Mouse (Mus musculus) limb, embryonic 14.5 days (tissue): ENCODE measurements around the gene Fbf1. TPM values are rescaled to one million over a fixed set of nuclear protein-coding genes. Genes with fewer than 3 reads are reported as not detected.

Source experiments
- ATAC-seq: fragments of 200-750 bp; cut with Nextera tagmentation; 2 replicates; pipeline ENCODE4 v1.8.0; 2017; ENCODE audit warnings: low read depth, moderate number of reproducible peaks, moderate TSS enrichment; ENCODE audit not compliant: low FRiP score
- DNase-seq: peaks from one replicate; pipeline ENCODE4 v3.0.0-alpha.2; 2015; ENCODE audit warnings: low spot score
- H3K27ac ChIP-seq: fragments of 300-500 bp; sonication (generic); replicated peaks from 2 replicates; pipeline ENCODE4 v1.5.1; 2014; ENCODE audit warnings: low read depth, mild to moderate bottlenecking, low read length, moderate library complexity, mixed read lengths
- H3K27me3 ChIP-seq: fragments of 300-500 bp; sonication (generic); 2 replicates; pipeline ENCODE4 v1.6.1; 2014; ENCODE audit warnings: low read length, mixed read lengths; ENCODE audit not compliant: control insufficient read depth, insufficient read depth
- H3K36me3 ChIP-seq: fragments of 300-500 bp; sonication (generic); 2 replicates; pipeline ENCODE4 v1.6.1; 2014; ENCODE audit warnings: mild to moderate bottlenecking, low read length, moderate library complexity, mixed read lengths; ENCODE audit not compliant: control insufficient read depth, insufficient read depth
- H3K4me1 ChIP-seq: fragments of 300-500 bp; sonication (generic); 2 replicates; pipeline ENCODE4 v1.6.1; 2014; ENCODE audit warnings: antibody characterized with exemption, low read length, mixed read lengths; ENCODE audit not compliant: control insufficient read depth, insufficient read depth
- H3K4me2 ChIP-seq: fragments of 300-500 bp; sonication (generic); replicated peaks from 2 replicates; pipeline ENCODE4 v1.6.1; 2014; ENCODE audit warnings: low read depth, mild to moderate bottlenecking, low read length, moderate library complexity; ENCODE audit not compliant: severe bottlenecking
- H3K4me3 ChIP-seq: fragments of 300-500 bp; sonication (generic); replicated peaks from 2 replicates; pipeline ENCODE4 v1.5.1; 2014; ENCODE audit warnings: low read length
- H3K9ac ChIP-seq: fragments of 300-500 bp; sonication (generic); 2 replicates; pipeline ENCODE4 v1.6.1; 2014; ENCODE audit warnings: mild to moderate bottlenecking, low read depth, low read length, moderate library complexity; ENCODE audit not compliant: severe bottlenecking
- H3K9me3 ChIP-seq: fragments of 300-500 bp; sonication (generic); 2 replicates; pipeline ENCODE4 v1.6.1; 2016; ENCODE audit warnings: low read length; ENCODE audit not compliant: control insufficient read depth
- POLR2A ChIP-seq: fragments of 200-500 bp; IDR thresholded peaks from 2 replicates; pipeline ENCODE4 v1.8.0; 2012; ENCODE audit warnings: inconsistent platforms, mild to moderate bottlenecking, moderate library complexity, borderline replicate concordance; ENCODE audit not compliant: insufficient read depth, insufficient read length; ENCODE audit errors: extremely low read depth
- WGBS: fragments of 180-500 bp; shearing (Covaris S2); extraction: QIAGEN DNeasy Blood & Tissue Kit; methylation state at CpG from one replicate; pipeline ENCODE4 v1.1.7; 2014; 5-methylcytosine and 5-hydroxymethylcytosine counted together
- polyA plus RNA-seq, 2 experiments: library from polyadenylated mRNA; depleted of rRNA in 1 of 2; stranded (reverse) in 1 of 2; unstranded in 1 of 2; fragments of >200 nt; fragmentation: Nextera tagmentation in 1 of 2; extraction: Ambion mirVana in 1 of 2; gene quantifications; 2 replicates each; pipeline versions ENCODE4 v1.2.1 to v1.2.3; 2012 to 2014

Fbf1 gene
- polyA plus RNA-seq, 2 experiments, result 26.4 to 82.6 TPM

DNA sequence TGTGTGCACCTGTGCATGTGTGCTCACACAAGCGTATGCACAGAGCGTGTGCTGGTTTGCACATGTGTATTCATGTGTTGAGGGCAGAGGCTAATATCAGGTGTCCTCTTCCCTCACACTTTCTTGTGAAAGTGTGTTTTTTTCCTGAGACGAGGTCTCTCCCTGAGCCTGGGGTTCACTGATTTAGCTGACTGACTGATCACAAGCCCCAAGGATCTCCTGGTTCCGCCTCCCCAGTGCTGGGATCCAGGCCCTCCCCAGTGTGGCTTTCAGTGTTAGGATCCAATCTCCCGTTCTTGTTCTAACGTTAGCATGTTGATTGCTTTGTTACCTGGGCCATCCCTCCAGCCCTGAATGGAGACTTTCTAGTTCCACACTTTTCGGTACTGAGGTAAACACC is 67.1 kb downstream of the Fbf1 start:
- Histone ChIP-seq H3K36me3 (no peaks in the 10 kb centered on the region), H3K27ac (no peak overlapping the region), H3K4me2 (no peak overlapping the region), H3K9ac (no peak overlapping the region), H3K4me1 (peaks cover 36% of the 10 kb centered on the region), H3K9me3 (no peaks in the 10 kb centered on the region), H3K27me3 (no peaks in the 10 kb centered on the region), H3K4me3 (no peak overlapping the region)
- ATAC-seq (no peak), DNase-seq (no peak)
- TF ChIP-seq POLR2A, result no peak
- WGBS, result 86% methylated on average over 7 of the region's 7 CpGs

DNA sequence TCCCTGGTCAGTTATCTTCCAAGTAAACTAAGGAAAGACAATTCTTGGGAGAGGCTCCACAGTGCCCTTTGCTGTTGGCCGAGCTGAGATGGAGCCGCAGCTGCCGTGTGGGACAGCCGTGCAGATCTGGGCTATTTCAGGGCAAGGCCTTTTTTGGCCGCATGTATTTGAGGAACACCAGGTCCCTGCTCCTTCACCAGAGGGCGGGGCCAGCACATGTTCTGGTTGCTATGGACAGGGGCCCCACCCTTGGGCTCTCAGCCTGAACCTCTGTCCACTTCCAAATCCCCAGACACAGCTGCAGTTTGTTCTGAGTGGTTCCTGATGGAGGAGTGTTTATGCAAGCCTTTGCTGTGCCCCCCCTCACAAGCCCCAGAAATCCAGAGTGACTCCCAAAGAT is 67.6 kb downstream of the Fbf1 start:
- 71% methylated on average over 6 of the region's 6 CpGs for WGBS
- no peak overlapping the region for H3K9ac ChIP-seq
- no peak for TF ChIP-seq POLR2A
- no peak overlapping the region for H3K4me2 ChIP-seq
- H3K4me1 ChIP-seq, result peaks cover 36% of the 10 kb centered on the region
- ATAC-seq, result peak; percentile 35; the same call in 1 of the 2 replicates
- H3K4me3 ChIP-seq, result no peak overlapping the region
- no peaks in the 10 kb centered on the region for H3K27me3 ChIP-seq
- H3K27ac ChIP-seq, result no peak overlapping the region
- no peaks in the 10 kb centered on the region for H3K36me3 ChIP-seq
- H3K9me3 ChIP-seq, result no peaks in the 10 kb centered on the region
- peak; percentile 53 for DNase-seq

DNA sequence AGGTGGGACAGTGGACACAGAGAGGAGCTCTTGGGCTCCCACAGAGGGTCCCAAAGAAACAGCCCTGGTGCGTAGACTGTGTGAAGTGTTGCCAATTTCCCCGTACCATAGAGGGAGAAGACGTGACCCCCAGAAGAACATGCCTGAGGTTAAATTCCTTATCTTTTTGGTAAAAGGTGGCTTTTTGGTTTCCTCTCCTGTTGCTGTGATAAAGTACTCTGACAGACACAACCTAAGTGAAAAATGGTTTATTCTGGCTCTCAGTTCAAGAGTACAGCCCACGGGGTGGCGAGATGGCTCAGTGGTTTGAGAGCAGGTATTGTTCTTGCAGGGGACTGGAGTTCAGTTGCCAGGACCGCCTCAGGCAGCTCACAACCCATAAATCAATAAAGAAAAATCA is 68.5 kb downstream of the Fbf1 start:
- H3K27ac ChIP-seq, result no peak overlapping the region
- ATAC-seq, result no peak
- H3K4me1 ChIP-seq, result peaks cover 34% of the 10 kb centered on the region
- 91% methylated on average over 6 of the region's 6 CpGs for WGBS
- H3K9ac ChIP-seq, result no peak overlapping the region
- no peak for TF ChIP-seq POLR2A
- H3K36me3 ChIP-seq, result no peaks in the 10 kb centered on the region
- no peak overlapping the region for H3K4me3 ChIP-seq
- H3K27me3 ChIP-seq, result no peaks in the 10 kb centered on the region
- H3K4me2 ChIP-seq, result no peak overlapping the region
- H3K9me3 ChIP-seq, result no peaks in the 10 kb centered on the region
- DNase-seq, result no peak

DNA sequence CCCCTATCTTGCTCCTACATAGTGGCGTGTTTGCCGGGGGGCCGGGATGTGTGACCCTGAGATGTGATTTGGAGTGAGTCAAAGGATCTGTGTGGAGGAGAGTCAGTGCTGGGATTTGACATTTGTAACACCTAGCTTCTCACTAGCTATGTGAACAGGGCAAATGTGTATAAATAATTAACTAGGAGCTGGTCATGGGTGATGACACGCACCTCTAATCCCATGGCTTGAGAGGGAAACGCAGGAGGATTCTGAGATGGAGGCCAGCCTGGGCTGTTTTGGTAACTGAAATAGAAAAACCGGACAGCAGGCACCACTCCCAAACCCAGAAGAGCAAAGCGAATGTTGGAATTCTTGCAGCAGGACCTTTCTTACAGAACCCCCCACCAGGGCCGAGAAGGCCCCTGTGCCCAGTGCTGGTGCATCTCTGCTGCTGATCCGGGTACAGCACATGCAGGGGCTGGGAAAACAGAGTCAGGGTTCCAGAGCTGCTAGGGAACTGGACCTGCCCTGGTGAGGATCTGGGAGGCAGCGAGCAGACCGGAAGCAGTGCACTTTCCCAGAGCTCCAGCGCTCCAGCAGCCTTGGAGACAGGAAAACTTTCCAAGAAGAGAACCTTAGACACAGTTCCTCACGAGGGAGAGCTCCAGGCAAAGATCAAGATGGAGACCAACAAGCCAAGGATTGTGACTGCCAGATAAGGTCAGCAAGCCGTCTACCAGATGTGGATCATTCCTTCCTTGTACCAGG is 69.1 kb downstream of the Fbf1 start:
- H3K27ac ChIP-seq, result no peak overlapping the region
- 73% methylated on average over 14 of the region's 14 CpGs for WGBS
- H3K27me3 ChIP-seq, result no peaks in the 10 kb centered on the region
- H3K9ac ChIP-seq, result no peak overlapping the region
- no peak overlapping the region for H3K4me2 ChIP-seq
- H3K9me3 ChIP-seq, result no peaks in the 10 kb centered on the region
- peaks cover 28% of the 10 kb centered on the region for H3K4me1 ChIP-seq
- H3K4me3 ChIP-seq, result no peak overlapping the region
- H3K36me3 ChIP-seq, result no peaks in the 10 kb centered on the region
- no peak for ATAC-seq
- DNase-seq, result no peak
- TF ChIP-seq POLR2A, result no peak

DNA sequence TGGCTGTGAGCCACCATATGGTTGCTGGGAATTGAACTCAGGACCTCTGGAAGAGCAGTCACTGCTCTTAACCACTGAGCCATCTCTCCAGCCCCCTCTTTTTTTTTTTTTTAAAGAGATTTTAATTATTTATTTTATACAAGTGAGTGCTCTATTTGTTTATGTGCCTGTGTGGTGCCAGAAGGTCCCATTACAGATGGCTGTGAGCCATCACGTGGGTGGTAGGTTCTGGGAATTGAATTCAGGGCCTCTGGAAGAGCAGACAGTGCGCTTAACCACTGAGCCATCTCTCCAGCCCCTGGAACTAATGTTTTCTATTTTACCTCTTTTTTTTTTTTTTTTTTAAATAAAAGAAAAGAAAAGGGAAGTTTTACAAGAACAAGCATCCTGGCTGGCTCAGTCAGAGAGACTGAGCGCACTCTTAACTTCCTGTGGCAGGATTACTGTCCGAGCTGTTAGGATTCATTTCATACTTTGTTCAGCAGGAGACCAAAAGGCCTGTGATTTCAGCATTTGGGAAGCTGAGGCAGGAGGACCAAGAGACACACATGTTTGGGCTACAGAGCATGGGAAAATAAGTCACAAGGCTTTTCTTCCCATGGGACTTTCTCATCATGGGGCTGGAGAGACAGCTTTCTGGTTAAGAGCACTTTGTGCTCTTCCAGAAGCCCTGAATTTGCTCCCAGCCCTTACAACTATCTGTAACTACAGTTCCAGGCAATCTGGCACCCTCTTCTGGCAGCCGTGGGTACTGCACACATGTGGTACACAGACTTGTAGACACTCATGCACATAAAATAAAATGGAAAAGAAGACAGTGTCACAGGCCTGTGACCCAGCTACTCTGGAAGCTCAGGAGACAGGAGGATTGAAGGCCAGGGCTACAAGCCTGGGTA is 71.5 kb downstream of the Fbf1 start:
- Histone ChIP-seq H3K9ac (no peak overlapping the region), H3K27me3 (no peaks in the 10 kb centered on the region), H3K4me3 (no peak overlapping the region), H3K9me3 (no peaks in the 10 kb centered on the region), H3K27ac (no peak overlapping the region), H3K4me2 (no peak overlapping the region), H3K4me1 (peaks cover 10% of the 10 kb centered on the region; the same call in 1 of the 2 replicates), H3K36me3 (no peaks in the 10 kb centered on the region)
- DNase-seq, result no peak
- no peak for ATAC-seq
- WGBS, result 90% methylated on average over 5 of the region's 5 CpGs
- no peak for TF ChIP-seq POLR2A
